Mouse (Mus musculus): ENCODE measurements at regions not wholly inside any gene's neighbourhood (a gene's known extent, or its start where the extent isn't known, plus 50 kb on each side); places are given as distances from the start of the nearest gene placed in this dataset.

GRCm38 (mm10) chr12:16477572-16477971 is 133.2 kb downstream of the Lpin1 start:
- no peak for DNase-seq (ENCODE audit: low read depth, low spot score)

GRCm38 (mm10) chr12:16474361-16475080 is 136.2 kb downstream of the Lpin1 start:
- no peak for DNase-seq (ENCODE audit: low read depth, low spot score)

GRCm38 (mm10) chr12:16457419-16457818 is 153.3 kb downstream of the Lpin1 start:
- DNase-seq (ENCODE audit: low read depth, low spot score) = no peak

DNA sequence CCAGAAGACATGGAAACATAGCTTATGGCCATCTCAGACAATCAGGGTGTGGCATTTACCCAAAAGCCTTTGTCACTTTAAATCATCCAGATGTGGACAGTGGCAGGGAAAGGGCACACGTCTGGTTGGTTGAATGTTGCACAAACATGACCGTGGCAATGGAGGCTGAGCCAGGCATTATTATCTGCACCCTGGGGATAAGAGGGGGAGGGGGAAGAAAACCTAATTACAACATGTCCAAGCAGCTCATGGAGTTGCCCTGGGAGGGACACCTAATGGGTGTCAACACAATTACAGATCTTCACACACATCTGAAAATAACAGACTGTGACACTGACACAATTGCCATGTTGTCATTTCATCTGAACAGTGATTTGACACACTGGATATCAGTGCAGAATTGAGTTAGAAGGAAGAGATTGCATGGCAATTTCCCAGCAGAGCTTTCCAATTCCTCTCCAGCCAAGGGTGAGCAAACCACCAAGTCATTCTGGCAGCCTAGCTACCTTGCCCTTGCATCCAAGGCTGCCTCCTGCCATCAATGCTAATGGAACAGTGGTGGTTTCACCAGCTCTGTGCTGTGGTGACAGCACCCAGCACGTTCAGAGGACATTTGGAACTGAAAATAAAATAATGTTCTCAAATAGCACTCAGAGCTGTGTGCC is 159.9 kb downstream of the Lpin1 start:
- no peak for DNase-seq (ENCODE audit: low read depth, low spot score)

- no peak for DNase-seq (ENCODE audit: low read depth, low spot score)
These were observed 172.0 kb downstream of the Lpin1 start for GRCm38 (mm10) chr12:16438717-16439116.

DNA sequence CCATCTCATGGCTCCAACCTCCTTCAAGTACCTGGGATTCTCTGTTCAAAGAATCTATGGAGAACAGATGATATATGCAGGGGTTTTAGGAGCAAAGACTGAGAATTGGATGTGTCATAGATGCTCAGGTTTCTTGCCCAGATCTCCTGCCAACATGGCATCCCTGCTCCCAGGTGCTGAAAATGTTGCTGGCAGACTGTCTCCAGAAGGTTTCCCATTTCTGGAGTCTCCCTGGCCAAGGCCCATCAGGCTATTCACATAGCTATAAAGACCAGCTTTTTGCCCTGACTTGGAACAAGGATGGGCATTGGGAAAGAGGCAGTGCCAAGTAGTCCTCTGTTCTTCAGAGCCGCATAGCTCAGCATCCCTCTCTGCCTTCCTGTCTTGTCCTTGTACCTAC is 173.8 kb downstream of the Lpin1 start:
- DNase-seq (ENCODE audit: low read depth, low spot score) = no peak

DNA sequence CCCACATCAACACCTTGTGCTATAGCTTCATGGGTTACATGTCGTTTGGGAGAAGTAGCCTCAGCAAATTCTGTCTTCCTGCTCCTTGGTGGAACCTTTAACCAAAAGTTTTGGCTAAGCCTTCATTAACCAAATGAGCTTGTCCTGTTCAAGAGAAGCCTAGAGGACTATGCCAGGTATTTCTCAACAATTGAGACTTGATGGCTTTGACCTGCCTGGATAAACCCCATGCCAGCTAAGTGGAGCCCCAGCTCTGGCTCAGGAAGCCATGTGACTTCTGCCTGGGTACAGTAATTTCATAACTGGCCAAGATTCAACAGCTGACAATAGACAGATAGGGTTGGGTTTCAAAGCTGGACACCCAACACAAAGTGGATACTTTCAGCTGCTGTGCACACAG is 174.5 kb downstream of the Lpin1 start:
- DNase-seq (ENCODE audit: low read depth, low spot score) = no peak

DNA sequence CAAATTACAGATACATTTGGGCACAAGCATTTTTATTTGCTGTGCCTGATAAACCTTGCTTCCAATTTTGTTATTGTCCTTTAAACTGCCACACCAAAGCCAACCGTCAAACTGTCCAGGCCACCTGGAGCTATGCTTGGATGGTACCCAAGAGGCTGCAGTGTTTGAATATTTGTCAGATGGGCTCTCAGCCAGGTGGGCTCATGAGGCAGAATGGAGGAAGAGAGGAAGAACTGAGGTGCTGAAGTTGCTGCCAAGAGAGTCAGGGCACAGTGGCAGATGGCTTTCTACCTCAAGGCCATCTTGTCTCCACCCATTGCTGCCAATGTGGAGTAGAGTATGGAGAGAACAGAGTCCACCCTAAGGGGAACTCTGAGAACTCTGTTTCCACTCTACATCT is 176.0 kb downstream of the Lpin1 start:
- DNase-seq (ENCODE audit: low read depth, low spot score) = no peak

GRCm38 (mm10) chr12:16434225-16434624 is 176.5 kb downstream of the Lpin1 start:
- no peak for DNase-seq (ENCODE audit: low read depth, low spot score)

DNA sequence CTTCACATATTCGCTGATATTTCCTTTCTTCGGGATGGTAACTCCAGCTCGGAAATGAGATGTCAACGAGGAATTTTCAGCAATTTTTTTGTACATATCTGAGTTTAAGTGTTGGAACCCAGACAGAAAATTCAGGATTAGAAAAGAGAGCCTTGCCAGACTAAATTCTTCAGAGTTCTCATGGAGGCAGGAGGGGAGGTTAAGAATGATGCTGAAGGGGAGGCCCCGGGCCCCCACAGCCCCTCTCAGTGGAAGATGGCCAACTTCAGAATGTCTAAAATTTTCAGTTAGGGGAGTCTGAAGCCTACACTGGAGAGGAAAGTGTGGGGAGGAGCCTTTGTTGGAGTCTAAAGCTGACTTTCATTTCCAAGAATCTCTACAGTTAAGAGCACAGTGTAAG is 184.8 kb downstream of the Lpin1 start:
- no peak for DNase-seq (ENCODE audit: low read depth, low spot score)

- DNase-seq (ENCODE audit: low read depth, low spot score) = no peak
These were observed 186.2 kb downstream of the Lpin1 start for GRCm38 (mm10) chr12:16424526-16424925.

DNA sequence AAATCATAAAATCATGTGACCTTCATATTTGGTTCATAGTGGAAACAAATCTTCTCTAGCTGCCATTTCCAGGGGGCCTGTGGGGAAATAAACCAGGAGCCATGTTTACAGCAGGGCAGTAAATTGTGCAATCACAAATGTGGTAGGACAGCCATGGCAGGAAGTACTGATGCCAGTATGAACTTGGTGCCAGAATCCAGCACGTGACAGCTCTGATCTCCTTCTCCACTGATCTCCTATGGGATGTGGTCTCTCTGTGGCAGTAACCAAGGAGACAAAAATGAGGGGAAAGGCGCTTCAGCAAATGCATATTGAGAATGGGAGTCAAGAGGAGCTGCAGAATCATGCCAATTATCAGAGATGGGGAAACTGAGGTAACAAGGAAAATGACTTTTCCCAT is 215.0 kb downstream of the Lpin1 start:
- no peak for DNase-seq (ENCODE audit: low read depth, low spot score)

GRCm38 (mm10) chr12:16392851-16393250 is 217.9 kb downstream of the Lpin1 start:
- DNase-seq (ENCODE audit: low read depth, low spot score) = no peak

- no peak for DNase-seq (ENCODE audit: low read depth, low spot score)
These were observed 219.0 kb downstream of the Lpin1 start for GRCm38 (mm10) chr12:16391630-16392269.

DNA sequence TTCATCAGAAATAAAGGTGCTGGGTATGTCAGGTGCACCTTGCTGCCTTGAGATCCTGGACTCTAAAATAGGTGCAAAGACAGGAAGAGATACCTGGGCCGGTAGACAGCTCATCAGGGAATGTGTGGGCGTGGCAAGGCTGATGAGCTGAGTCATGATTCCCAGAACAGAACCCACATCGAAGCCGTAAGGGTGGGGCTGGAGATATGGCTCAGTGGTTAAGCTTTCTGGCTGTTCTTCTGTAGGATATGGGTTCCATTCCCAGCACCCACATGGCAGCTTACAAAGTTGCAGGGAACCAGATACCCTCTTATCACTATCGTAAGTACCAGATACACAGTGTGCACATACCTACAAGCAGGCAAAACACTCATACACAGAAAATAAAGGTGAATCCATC is 219.6 kb downstream of the Lpin1 start:
- DNase-seq (ENCODE audit: low read depth, low spot score) = no peak

DNA sequence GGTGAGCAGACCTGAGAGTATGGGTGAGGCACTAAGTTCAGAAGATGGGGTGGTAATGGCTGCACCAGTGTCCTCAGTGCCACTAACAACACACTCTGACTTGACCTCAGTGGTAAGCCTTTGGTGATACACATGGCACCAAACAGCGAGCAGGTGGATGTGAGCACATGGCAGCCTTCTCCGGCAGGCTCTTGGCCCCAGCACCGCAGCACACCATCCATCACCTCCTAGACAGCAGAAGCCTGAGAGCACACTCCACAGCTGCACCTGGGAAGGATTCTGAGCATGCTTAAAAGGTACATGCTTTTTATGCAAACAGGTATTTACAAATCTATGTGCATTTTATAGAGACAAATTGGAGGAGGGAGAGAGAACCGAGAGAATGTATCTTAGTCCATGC is 223.7 kb downstream of the Lpin1 start:
- no peak for DNase-seq (ENCODE audit: low read depth, low spot score)

DNA sequence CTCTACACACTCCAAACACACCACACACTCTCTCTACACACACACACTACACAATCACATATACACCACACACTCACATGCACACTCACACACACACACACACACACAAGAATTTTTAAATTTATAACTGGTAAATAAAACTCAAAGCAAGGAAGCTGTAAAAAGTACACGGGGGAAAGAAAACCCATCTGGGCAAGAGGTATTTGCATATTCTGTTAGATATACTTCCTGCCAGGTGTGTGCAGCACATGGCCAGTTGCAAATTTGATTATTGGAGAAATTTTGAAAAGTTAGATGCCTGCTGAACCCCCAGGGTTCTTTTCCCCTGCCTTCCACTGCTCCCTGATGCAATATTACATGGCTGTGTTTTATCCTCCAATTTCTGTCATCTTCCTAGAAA is 226.4 kb downstream of the Lpin1 start:
- no peak for DNase-seq (ENCODE audit: low read depth, low spot score)

GRCm38 (mm10) chr12:16383499-16383935 is 227.2 kb downstream of the Lpin1 start:
- DNase-seq (ENCODE audit: low read depth, low spot score) = no peak

DNA sequence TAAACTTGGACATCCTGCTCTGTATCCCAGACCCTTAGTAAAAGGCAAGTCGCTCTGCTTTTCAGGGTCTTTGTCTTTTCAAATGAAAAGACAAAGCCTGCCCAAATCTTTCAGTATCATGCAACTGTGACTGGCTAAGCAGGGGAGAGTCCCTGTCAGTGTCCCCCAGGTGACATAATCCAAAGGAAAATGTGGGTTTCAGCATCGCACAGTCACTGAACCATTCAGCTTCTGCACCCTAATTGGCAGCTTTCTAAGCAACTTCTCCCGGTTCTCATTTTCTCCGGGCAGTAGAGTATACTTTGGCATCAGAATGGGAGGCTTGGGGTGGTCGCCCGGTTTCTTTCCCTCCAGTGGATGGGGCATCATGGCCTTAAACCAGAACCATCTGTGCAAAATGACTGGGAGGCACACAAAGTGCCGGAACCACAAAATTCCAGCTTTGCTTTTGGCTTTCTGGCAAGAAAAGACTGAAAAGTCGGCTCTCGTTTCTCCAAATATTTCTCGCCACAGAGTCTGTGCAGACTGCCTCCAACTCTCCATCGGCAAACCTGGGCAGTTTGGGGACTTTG is 228.3 kb downstream of the Lpin1 start:
- DNase-seq (ENCODE audit: low read depth, low spot score) = no peak

- no peak for DNase-seq (ENCODE audit: low read depth, low spot score)
These were observed 229.7 kb downstream of the Lpin1 start for GRCm38 (mm10) chr12:16381026-16381425.

GRCm38 (mm10) chr12:16380346-16380745 is 230.4 kb downstream of the Lpin1 start:
- DNase-seq (ENCODE audit: low read depth, low spot score) = no peak

DNA sequence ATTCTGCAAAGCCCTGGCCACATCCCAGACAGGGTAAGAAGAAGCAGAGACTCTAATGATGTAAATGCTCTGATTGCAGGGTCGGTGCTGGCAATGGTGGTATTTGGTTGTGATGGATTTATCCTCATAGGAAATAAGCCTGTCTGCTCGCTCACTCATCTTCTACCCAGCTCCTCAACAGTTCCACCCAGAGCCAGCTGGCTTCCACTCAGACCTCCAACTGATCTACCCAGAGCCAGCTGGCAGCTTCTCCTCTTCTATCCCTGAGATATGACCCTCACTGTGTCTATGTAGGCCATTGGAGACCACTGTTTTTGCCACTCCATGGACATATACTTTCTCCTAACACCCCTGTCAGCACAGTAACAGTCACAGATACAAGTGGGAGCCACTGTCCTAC is 231.4 kb downstream of the Lpin1 start:
- no peak for DNase-seq (ENCODE audit: low read depth, low spot score)

GRCm38 (mm10) chr12:16378501-16378900 is 232.3 kb downstream of the Lpin1 start:
- DNase-seq (ENCODE audit: low read depth, low spot score) = no peak

Data from retina, adult 2 months (tissue).